Mouse (Mus musculus): ENCODE measurements around the gene Tmem229b.

GRCm38 (mm10) chr12:79046171-79046570 is 38.7 kb upstream of the Tmem229b start:
- no peak for TF ChIP-seq BHLHE40 (IDR thresholded peaks at IDR 0.05; ENCODE audit: borderline replicate concordance, low read depth, low read length)
- no peak for TF ChIP-seq USF1 (IDR thresholded peaks at IDR 0.05; ENCODE audit: low read depth, low read length)
- no peak for TF ChIP-seq POLR2AphosphoS2 (IDR thresholded peaks at IDR 0.05; ENCODE audit: low read length)
- TF ChIP-seq ELF1 (IDR thresholded peaks at IDR 0.05; ENCODE audit: low read depth, low read length) = no peak
- no peak for TF ChIP-seq TBP (IDR thresholded peaks at IDR 0.05; ENCODE audit: low read depth, low read length)
- TF ChIP-seq CTCF (IDR thresholded peaks at IDR 0.05 in 2 of 3, conservative IDR thresholded peaks at IDR 0.05 in 1 of 3; ENCODE audit: control insufficient read depth in 1 of 3, insufficient read depth in 1 of 3, low read depth in 2 of 3, low read length in 3 of 3, poor library complexity in 1 of 3, severe bottlenecking in 1 of 3) = no peak

Data from MEL (cell line).